Mouse (Mus musculus) intestine, embryonic 15.5 days (tissue): ENCODE measurements around the gene Fxyd2. TPM values are rescaled to one million over a fixed set of nuclear protein-coding genes. Genes with fewer than 3 reads are reported as not detected.

Experiments
- ATAC-seq: fragments of 200-750 bp; cut with Nextera tagmentation; 2 replicates; pipeline ENCODE4 v1.8.0; 2017; ENCODE audit warnings: moderate TSS enrichment, moderate library complexity
- H3K27ac ChIP-seq: fragments of 300-500 bp; sonication (generic); 2 replicates; pipeline ENCODE4 v1.5.1; 2015; ENCODE audit warnings: mild to moderate bottlenecking, inconsistent platforms
- H3K27me3 ChIP-seq: fragments of 300-500 bp; sonication (generic); replicated peaks from 2 replicates; pipeline ENCODE4 v1.6.1; 2015; ENCODE audit warnings: inconsistent platforms
- H3K36me3 ChIP-seq: fragments of 300-500 bp; sonication (generic); 2 replicates; pipeline ENCODE4 v1.6.1; 2015; ENCODE audit warnings: inconsistent platforms
- H3K4me1 ChIP-seq: fragments of 300-500 bp; sonication (generic); replicated peaks from 2 replicates; pipeline ENCODE4 v1.6.1; 2015; ENCODE audit warnings: inconsistent platforms
- H3K4me2 ChIP-seq: fragments of 300-500 bp; sonication (generic); replicated peaks from 2 replicates; pipeline ENCODE4 v1.6.1; 2015; ENCODE audit warnings: mild to moderate bottlenecking, inconsistent platforms
- H3K4me3 ChIP-seq: fragments of 300-500 bp; sonication (generic); replicated peaks from 2 replicates; pipeline ENCODE4 v1.5.1; 2015; ENCODE audit warnings: inconsistent platforms
- H3K9ac ChIP-seq: fragments of 300-500 bp; sonication (generic); 2 replicates; pipeline ENCODE4 v1.6.1; 2015; ENCODE audit warnings: inconsistent platforms
- H3K9me3 ChIP-seq: fragments of 300-500 bp; sonication (generic); 2 replicates; pipeline ENCODE4 v1.6.1; 2016; ENCODE audit warnings: inconsistent platforms
- WGBS: fragments of 180-500 bp; shearing (Covaris S2); methylation state at CpG from one replicate; pipeline ENCODE4 v1.1.7; 2015; 5-methylcytosine and 5-hydroxymethylcytosine counted together
- polyA plus RNA-seq: library from polyadenylated mRNA; unstranded; fragments of >200 nt; fragmentation: Nextera tagmentation; extraction: Ambion mirVana; gene quantifications from 2 replicates; pipeline ENCODE4 v1.2.1, GENCODE M21; 2015

Fxyd2 gene
- polyA plus RNA-seq, 1 experiment from 2014 or later = 3.0 TPM

- H3K27ac ChIP-seq = no peak overlapping the region
- no peaks in the 10 kb centered on the region; the same call in 1 of the 2 replicates for H3K27me3 ChIP-seq
- no peak overlapping the region for H3K4me3 ChIP-seq
- H3K9ac ChIP-seq = no peak overlapping the region
- H3K9me3 ChIP-seq = no peaks in the 10 kb centered on the region
- H3K4me1 ChIP-seq = no peaks in the 10 kb centered on the region
- ATAC-seq = no peak
- no peak overlapping the region for H3K4me2 ChIP-seq
- 61% methylated on average over 5 of the region's 5 CpGs for WGBS
- no peaks in the 10 kb centered on the region for H3K36me3 ChIP-seq
These were observed 14.1 kb downstream of the Fxyd2 start for GRCm38 (mm10) chr9:45413478-45414140.

GRCm38 (mm10) chr9:45415912-45416311 is 16.4 kb downstream of the Fxyd2 start:
- 55% methylated on average over 4 of the region's 4 CpGs for WGBS
- Histone ChIP-seq H3K9me3 (no peaks in the 10 kb centered on the region), H3K36me3 (no peaks in the 10 kb centered on the region), H3K4me1 (no peaks in the 10 kb centered on the region), H3K4me2 (no peak overlapping the region), H3K27me3 (no peaks in the 10 kb centered on the region), H3K27ac (no peak overlapping the region), H3K9ac (no peak overlapping the region), H3K4me3 (no peak overlapping the region)
- no peak for ATAC-seq

- Histone ChIP-seq H3K9ac (no peak overlapping the region), H3K4me1 (no peaks in the 10 kb centered on the region), H3K9me3 (no peaks in the 10 kb centered on the region), H3K4me2 (peak overlapping the region; percentile 43), H3K27me3 (no peaks in the 10 kb centered on the region), H3K4me3 (no peak overlapping the region), H3K27ac (no peak overlapping the region), H3K36me3 (no peaks in the 10 kb centered on the region)
- WGBS = 18% methylated on average over 8 of the region's 8 CpGs
- ATAC-seq = peak; percentile 70
These were observed 17.8 kb downstream of the Fxyd2 start for GRCm38 (mm10) chr9:45417245-45417644.

DNA sequence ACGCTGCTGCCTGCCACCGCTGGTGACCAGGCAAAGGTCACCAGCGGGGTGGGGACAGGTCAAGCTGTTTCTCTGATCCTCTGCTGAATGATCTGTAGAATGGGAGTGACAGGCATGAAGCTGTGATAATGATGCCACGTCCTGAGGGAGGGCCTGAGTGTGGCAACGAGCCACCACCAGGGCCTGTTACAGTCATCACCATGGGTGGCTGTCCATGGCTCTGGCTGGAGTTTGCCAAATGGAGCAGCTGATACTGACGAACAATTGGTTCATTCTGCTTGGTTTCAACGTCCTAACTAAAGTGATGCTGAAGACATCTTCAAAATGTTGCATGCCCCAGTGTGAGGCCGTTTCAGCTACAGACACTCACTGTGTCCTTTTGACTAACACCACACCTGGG is 18.8 kb downstream of the Fxyd2 start:
- Histone ChIP-seq H3K4me2 (no peak overlapping the region), H3K9me3 (no peaks in the 10 kb centered on the region), H3K27ac (no peak overlapping the region), H3K4me1 (no peaks in the 10 kb centered on the region), H3K9ac (no peak overlapping the region), H3K36me3 (no peaks in the 10 kb centered on the region), H3K4me3 (no peak overlapping the region), H3K27me3 (no peaks in the 10 kb centered on the region)
- WGBS = 63% methylated on average over 8 of the region's 8 CpGs
- ATAC-seq = no peak

- H3K9ac ChIP-seq = no peak overlapping the region
- no peak overlapping the region for H3K4me2 ChIP-seq
- 69% methylated on average over 8 of the region's 8 CpGs for WGBS
- no peaks in the 10 kb centered on the region for H3K36me3 ChIP-seq
- no peaks in the 10 kb centered on the region for H3K27me3 ChIP-seq
- H3K27ac ChIP-seq = no peak overlapping the region
- H3K4me3 ChIP-seq = no peak overlapping the region
- H3K9me3 ChIP-seq = no peaks in the 10 kb centered on the region
- no peaks in the 10 kb centered on the region for H3K4me1 ChIP-seq
- ATAC-seq = no peak
These were observed 21.7 kb downstream of the Fxyd2 start for GRCm38 (mm10) chr9:45421209-45421608.

- no peaks in the 10 kb centered on the region for H3K36me3 ChIP-seq
- H3K4me3 ChIP-seq = no peak overlapping the region
- H3K27me3 ChIP-seq = 0 out of 2 replicates have a peak, but pooled peaks cover 4% of the 10 kb centered on the region
- no peak overlapping the region for H3K27ac ChIP-seq
- 83% methylated on average over 7 of the region's 7 CpGs for WGBS
- ATAC-seq = no peak
- H3K4me2 ChIP-seq = no peak overlapping the region
- no peak overlapping the region for H3K9ac ChIP-seq
- no peaks in the 10 kb centered on the region for H3K4me1 ChIP-seq
- H3K9me3 ChIP-seq = no peaks in the 10 kb centered on the region
These were observed 23.4 kb downstream of the Fxyd2 start for GRCm38 (mm10) chr9:45422761-45423298.

- Histone ChIP-seq H3K4me1 (peaks cover 14% of the 10 kb centered on the region), H3K27me3 (peaks cover 33% of the 10 kb centered on the region), H3K36me3 (no peaks in the 10 kb centered on the region), H3K4me2 (no peak within 1 kb of the TSS), H3K4me3 (no peak within 1 kb of the TSS), H3K9me3 (no peaks in the 10 kb centered on the region), H3K9ac (no peak within 1 kb of the TSS), H3K27ac (no peak within 1 kb of the TSS)
- WGBS = 82% methylated on average over 4 of the region's 4 CpGs
- no peak for ATAC-seq
These were observed 27.0 kb downstream of the Fxyd2 start, which contains the start of gene Dscaml1 for GRCm38 (mm10) chr9:45426456-45426855. TSS of gene Dscaml1 (plus strand) at chr9:45426628.

GRCm38 (mm10) chr9:45429392-45429791 is 29.9 kb downstream of the Fxyd2 start:
- H3K9me3 ChIP-seq = no peaks in the 10 kb centered on the region
- no peak overlapping the region for H3K4me2 ChIP-seq
- H3K4me3 ChIP-seq = no peak overlapping the region
- peaks cover 14% of the 10 kb centered on the region for H3K4me1 ChIP-seq
- H3K27me3 ChIP-seq = peaks cover 46% of the 10 kb centered on the region
- no peak overlapping the region for H3K27ac ChIP-seq
- no peaks in the 10 kb centered on the region for H3K36me3 ChIP-seq
- H3K9ac ChIP-seq = no peak overlapping the region
- no peak for ATAC-seq
- WGBS = 26% methylated on average over 5 of the region's 5 CpGs

- Histone ChIP-seq H3K27me3 (peaks cover 46% of the 10 kb centered on the region), H3K4me1 (peaks cover 14% of the 10 kb centered on the region), H3K27ac (no peak overlapping the region), H3K36me3 (no peaks in the 10 kb centered on the region), H3K4me2 (peak overlapping the region; percentile 86), H3K9me3 (no peaks in the 10 kb centered on the region), H3K9ac (no peak overlapping the region), H3K4me3 (peak overlapping the region; percentile 37)
- peak; percentile 41; the same call in 1 of the 2 replicates for ATAC-seq
- 3% methylated on average over 46 of the region's 54 CpGs for WGBS
These were observed 30.7 kb downstream of the Fxyd2 start for GRCm38 (mm10) chr9:45429951-45430697.

DNA sequence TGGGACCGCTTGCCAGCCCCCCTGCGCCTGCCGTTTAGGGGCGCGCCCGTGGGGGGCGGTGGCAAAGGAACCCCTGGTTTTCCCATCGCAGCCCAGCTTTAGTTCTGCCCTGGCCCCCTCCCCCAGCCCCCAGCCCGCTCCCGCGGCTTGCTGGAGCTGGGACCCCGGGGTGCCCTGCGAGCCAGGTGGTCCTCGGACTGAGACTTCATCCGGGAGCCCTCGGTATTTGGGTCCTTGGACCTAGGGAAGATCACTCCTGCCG is 31.2 kb downstream of the Fxyd2 start:
- Histone ChIP-seq H3K4me3 (peak overlapping the region; percentile 37), H3K27me3 (peaks cover 46% of the 10 kb centered on the region), H3K27ac (no peak overlapping the region), H3K9me3 (no peaks in the 10 kb centered on the region), H3K9ac (no peak overlapping the region), H3K36me3 (no peaks in the 10 kb centered on the region), H3K4me1 (peaks cover 14% of the 10 kb centered on the region), H3K4me2 (peak overlapping the region; percentile 86)
- no peak for ATAC-seq
- under 1% methylated on average over 14 of the region's 17 CpGs for WGBS

DNA sequence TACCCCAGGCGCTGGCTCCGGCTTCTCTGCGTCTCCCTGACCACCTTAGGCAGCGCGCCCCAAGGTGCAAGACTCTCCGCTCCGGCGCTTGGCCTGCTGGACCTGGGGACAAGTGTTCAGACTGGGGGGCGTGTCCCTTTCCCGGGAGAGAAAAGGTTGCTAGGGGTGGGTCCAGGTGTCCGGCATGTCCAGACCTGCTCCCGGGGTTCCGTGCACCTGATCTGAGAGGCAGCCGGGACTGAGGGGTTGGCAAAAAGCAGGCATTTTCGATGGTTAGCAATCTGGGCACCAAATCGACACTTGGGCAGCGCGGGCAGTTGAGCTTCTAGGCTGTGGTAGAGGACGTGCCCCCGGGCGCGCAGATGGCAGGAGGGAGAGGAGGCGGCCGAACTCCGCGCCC is 31.7 kb downstream of the Fxyd2 start:
- 3% methylated on average over 26 of the region's 26 CpGs for WGBS
- Histone ChIP-seq H3K9ac (no peak overlapping the region), H3K27me3 (peaks cover 46% of the 10 kb centered on the region), H3K27ac (no peak overlapping the region), H3K36me3 (no peaks in the 10 kb centered on the region), H3K4me2 (peak overlapping the region; percentile 86), H3K4me1 (peaks cover 14% of the 10 kb centered on the region), H3K9me3 (no peaks in the 10 kb centered on the region), H3K4me3 (peak overlapping the region; percentile 37)
- ATAC-seq = no peak

GRCm38 (mm10) chr9:45432639-45433038 is 33.2 kb downstream of the Fxyd2 start:
- Histone ChIP-seq H3K27me3 (peaks cover 44% of the 10 kb centered on the region), H3K4me1 (peaks cover 14% of the 10 kb centered on the region), H3K9me3 (no peaks in the 10 kb centered on the region), H3K36me3 (no peaks in the 10 kb centered on the region), H3K9ac (no peak overlapping the region), H3K27ac (no peak overlapping the region), H3K4me3 (no peak overlapping the region), H3K4me2 (no peak overlapping the region)
- WGBS = 74% methylated on average over 12 of the region's 12 CpGs
- ATAC-seq = no peak

GRCm38 (mm10) chr9:45433119-45433518 is 33.6 kb downstream of the Fxyd2 start:
- no peak overlapping the region for H3K9ac ChIP-seq
- no peak overlapping the region for H3K4me2 ChIP-seq
- no peaks in the 10 kb centered on the region for H3K9me3 ChIP-seq
- peaks cover 42% of the 10 kb centered on the region for H3K27me3 ChIP-seq
- H3K27ac ChIP-seq = no peak overlapping the region
- H3K4me3 ChIP-seq = no peak overlapping the region
- peaks cover 14% of the 10 kb centered on the region for H3K4me1 ChIP-seq
- ATAC-seq = no peak
- WGBS = 83% methylated on average over 9 of the region's 9 CpGs
- H3K36me3 ChIP-seq = no peaks in the 10 kb centered on the region
